Mouse (Mus musculus) right cerebral cortex, adult 18-20 months (tissue): ENCODE measurements around the gene Dll4.
A peak's percentile ranks its signal among the peaks of the same experiment; 100 is the strongest.

ENCODE experiments used
- DNase-seq: peaks from one replicate; pipeline ENCODE4 v3.0.0; 2022; ENCODE audit warnings: mixed read lengths

The Dll4 gene

GRCm38 (mm10) chr2:119335535-119335934 lies 10.0 kb downstream of the Dll4 start:
- DNase-seq: no peak

- no peak for DNase-seq
These were observed 10.4 kb downstream of the Dll4 start for GRCm38 (mm10) chr2:119336002-119336401.

- no peak for DNase-seq
These were observed 10.9 kb downstream of the Dll4 start for GRCm38 (mm10) chr2:119336470-119336869.

GRCm38 (mm10) chr2:119337425-119338265 lies 12.1 kb downstream of the Dll4 start:
- DNase-seq: peak; percentile 71

GRCm38 (mm10) chr2:119344537-119345138 lies 19.1 kb downstream of the Dll4 start:
- no peak for DNase-seq

- DNase-seq: peak; percentile 97
These were observed 25.2 kb downstream of the Dll4 start, which contains the start of gene Chac1 for GRCm38 (mm10) chr2:119350555-119351486. Chac1 (plus strand) TSS chr2:119351229.

GRCm38 (mm10) chr2:119353707-119354106 lies 28.1 kb downstream of the Dll4 start:
- no peak for DNase-seq

- no peak for DNase-seq
These were observed 29.5 kb downstream of the Dll4 start for GRCm38 (mm10) chr2:119355089-119355488.

- DNase-seq: no peak
These were observed 30.1 kb downstream of the Dll4 start for GRCm38 (mm10) chr2:119355651-119356050.

- DNase-seq: no peak
These were observed 30.7 kb downstream of the Dll4 start for GRCm38 (mm10) chr2:119356310-119356709.

- DNase-seq: no peak
These were observed 31.2 kb downstream of the Dll4 start for GRCm38 (mm10) chr2:119356805-119357204.

GRCm38 (mm10) chr2:119358249-119358648 lies 32.7 kb downstream of the Dll4 start:
- DNase-seq: no peak

- DNase-seq: no peak
These were observed 34.2 kb downstream of the Dll4 start for GRCm38 (mm10) chr2:119359721-119360291.

GRCm38 (mm10) chr2:119364969-119365368 lies 39.4 kb downstream of the Dll4 start:
- DNase-seq: no peak

- no peak for DNase-seq
These were observed 41.8 kb downstream of the Dll4 start for GRCm38 (mm10) chr2:119367346-119367745.

- no peak for DNase-seq
These were observed 44.5 kb downstream of the Dll4 start for GRCm38 (mm10) chr2:119370116-119370515.

- no peak for DNase-seq
These were observed 51.7 kb downstream of the Dll4 start for GRCm38 (mm10) chr2:119377286-119377685.

GRCm38 (mm10) chr2:119377826-119378225 lies 52.2 kb downstream of the Dll4 start:
- DNase-seq: no peak

- no peak for DNase-seq
These were observed 53.9 kb downstream of the Dll4 start for GRCm38 (mm10) chr2:119379455-119379854.
